Mouse (Mus musculus) heart, embryonic 13.5 days (tissue): ENCODE measurements at regions not wholly inside any gene's neighbourhood (a gene's known extent, or its start where the extent isn't known, plus 50 kb on each side); places are given as distances from the start of the nearest gene placed in this dataset.

ENCODE experiments used
- ATAC-seq: fragments of 200-750 bp; cut with Nextera tagmentation; 2 replicates; pipeline ENCODE4 v1.8.0; 2017; ENCODE audit warnings: moderate TSS enrichment; ENCODE audit not compliant: insufficient number of reproducible peaks, low FRiP score, low TSS enrichment; ENCODE audit errors: extremely low read depth
- H3K27ac ChIP-seq: fragments of 300-500 bp; sonication (generic); replicated peaks from 2 replicates; pipeline ENCODE4 v1.5.1; 2015; ENCODE audit warnings: moderate library complexity, mild to moderate bottlenecking, inconsistent platforms
- H3K27me3 ChIP-seq: fragments of 300-500 bp; sonication (generic); replicated peaks from 2 replicates; pipeline ENCODE4 v1.6.1; 2015; ENCODE audit warnings: mild to moderate bottlenecking, inconsistent platforms
- H3K36me3 ChIP-seq: fragments of 300-500 bp; sonication (generic); 2 replicates; pipeline ENCODE4 v1.6.1; 2015; ENCODE audit warnings: mild to moderate bottlenecking, inconsistent platforms
- H3K4me1 ChIP-seq: fragments of 300-500 bp; sonication (generic); 2 replicates; pipeline ENCODE4 v1.6.1; 2015; ENCODE audit warnings: inconsistent platforms
- H3K4me2 ChIP-seq: fragments of 300-500 bp; sonication (generic); 2 replicates; pipeline ENCODE4 v1.6.1; 2015; ENCODE audit warnings: inconsistent platforms, mild to moderate bottlenecking, moderate library complexity
- H3K4me3 ChIP-seq: fragments of 300-500 bp; sonication (generic); 2 replicates; pipeline ENCODE4 v1.5.1; 2015; ENCODE audit warnings: moderate library complexity, mild to moderate bottlenecking, inconsistent platforms
- H3K9ac ChIP-seq: fragments of 300-500 bp; sonication (generic); 2 replicates; pipeline ENCODE4 v1.6.1; 2015; ENCODE audit warnings: inconsistent platforms, mild to moderate bottlenecking, moderate library complexity
- H3K9me3 ChIP-seq: fragments of 300-500 bp; sonication (generic); 2 replicates; pipeline ENCODE4 v1.6.1; 2016; ENCODE audit warnings: inconsistent platforms
- WGBS: fragments of 180-500 bp; shearing (Covaris S2); methylation state at CpG from one replicate; pipeline ENCODE4 v1.1.7; 2015; ENCODE audit warnings: mixed read lengths; 5-methylcytosine and 5-hydroxymethylcytosine counted together

DNA sequence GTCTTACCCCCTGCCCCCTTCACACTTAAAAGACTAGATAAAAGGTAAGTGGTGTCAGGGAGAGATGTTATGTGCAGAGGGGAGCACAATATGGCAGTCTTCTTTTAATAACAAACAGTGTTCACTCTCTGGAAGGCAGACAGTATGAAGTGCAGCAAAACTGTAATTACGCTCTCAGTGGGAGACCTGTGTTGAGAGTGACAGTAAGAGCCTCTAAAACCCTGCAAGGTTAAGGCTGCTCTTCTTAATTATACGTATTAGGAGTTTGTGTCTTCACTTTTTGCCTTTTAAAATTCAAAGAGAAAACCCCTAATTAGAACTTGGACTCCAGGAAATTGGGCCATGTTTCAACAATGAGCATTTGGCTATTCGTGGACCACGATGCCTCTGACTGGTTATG is 72.2 kb upstream of the Mmadhc start:
- Histone ChIP-seq H3K27ac (no peak overlapping the region), H3K27me3 (no peaks in the 10 kb centered on the region), H3K4me1 (peaks cover 6% of the 10 kb centered on the region), H3K9ac (no peak overlapping the region), H3K4me2 (no peak overlapping the region), H3K4me3 (no peak overlapping the region), H3K36me3 (no peaks in the 10 kb centered on the region), H3K9me3 (no peaks in the 10 kb centered on the region)
- WGBS: 75% methylated on average over 4 of the region's 4 CpGs
- ATAC-seq: no peak

DNA sequence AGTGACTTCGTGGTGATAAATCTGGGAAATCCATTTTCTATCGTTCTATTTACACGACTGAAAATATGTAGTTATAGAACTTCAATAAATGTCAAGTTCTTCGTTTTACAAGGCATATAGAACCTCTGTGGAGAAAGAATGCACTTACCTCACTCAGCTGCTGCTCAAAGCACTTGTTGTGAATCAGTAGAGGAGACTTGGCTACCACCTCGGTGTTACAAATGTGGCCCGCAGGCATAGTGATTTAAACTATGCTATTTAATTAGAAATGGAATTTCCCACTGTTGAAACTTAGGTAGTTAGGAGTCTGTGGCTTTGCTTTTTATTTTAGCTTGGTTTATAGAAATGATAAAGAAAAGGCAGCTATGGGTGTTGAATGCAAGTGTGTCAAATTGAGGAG is 71.8 kb upstream of the Mmadhc start:
- Histone ChIP-seq H3K4me2 (no peak overlapping the region), H3K9me3 (no peaks in the 10 kb centered on the region), H3K4me1 (peaks cover 2% of the 10 kb centered on the region), H3K4me3 (no peak overlapping the region), H3K27ac (no peak overlapping the region), H3K9ac (no peak overlapping the region), H3K27me3 (no peaks in the 10 kb centered on the region), H3K36me3 (no peaks in the 10 kb centered on the region)
- ATAC-seq: no peak
- 59% methylated on average over 6 of the region's 6 CpGs for WGBS

DNA sequence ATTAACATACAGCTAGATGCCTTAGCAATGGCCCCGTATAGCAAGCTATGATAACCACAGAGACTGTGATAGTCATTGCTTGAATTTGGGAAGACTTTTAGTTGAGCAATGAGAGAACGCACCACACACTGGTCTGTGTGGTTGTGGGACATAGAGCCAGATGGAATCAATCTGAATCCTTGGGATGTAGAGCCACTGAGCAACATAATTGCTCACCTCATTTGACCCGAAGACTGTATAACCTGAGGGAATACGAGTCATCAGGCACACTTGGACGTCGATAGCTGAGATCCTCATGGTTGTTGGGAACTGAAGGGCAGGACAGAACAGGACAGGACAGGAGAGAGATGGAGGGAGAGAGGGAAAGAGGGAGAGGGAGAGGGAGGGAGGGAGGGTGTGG is 68.6 kb upstream of the Mmadhc start:
- H3K9ac ChIP-seq: no peak overlapping the region
- H3K4me3 ChIP-seq: no peak overlapping the region
- no peak overlapping the region for H3K4me2 ChIP-seq
- H3K36me3 ChIP-seq: no peaks in the 10 kb centered on the region
- 76% methylated on average over 6 of the region's 6 CpGs for WGBS
- H3K27me3 ChIP-seq: no peaks in the 10 kb centered on the region
- H3K9me3 ChIP-seq: no peaks in the 10 kb centered on the region
- ATAC-seq: no peak
- H3K27ac ChIP-seq: no peak overlapping the region
- H3K4me1 ChIP-seq: no peaks in the 10 kb centered on the region

DNA sequence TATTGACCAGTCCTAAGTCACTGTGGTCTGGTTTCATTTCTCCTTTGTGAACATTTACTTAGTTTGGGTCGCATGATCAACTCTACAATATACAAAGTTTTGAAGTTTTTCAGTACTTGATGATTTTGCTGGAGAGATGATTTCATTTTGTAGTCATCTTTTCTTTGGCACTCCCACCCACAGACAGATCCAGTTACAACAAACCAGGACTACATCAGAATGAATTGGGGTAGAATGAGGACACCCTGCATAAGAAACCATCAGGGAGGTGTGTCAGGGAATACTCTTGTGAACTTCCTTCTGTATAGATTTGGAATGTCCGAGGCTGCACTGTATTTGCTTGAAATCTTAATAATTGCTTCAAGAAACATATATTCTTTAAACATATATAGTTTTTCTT is 59.5 kb upstream of the Mmadhc start:
- H3K9ac ChIP-seq: no peak overlapping the region
- ATAC-seq: no peak
- H3K36me3 ChIP-seq: no peaks in the 10 kb centered on the region
- H3K27me3 ChIP-seq: no peaks in the 10 kb centered on the region
- WGBS: 74% methylated on average over 2 of the region's 2 CpGs
- no peak overlapping the region for H3K27ac ChIP-seq
- no peaks in the 10 kb centered on the region for H3K4me1 ChIP-seq
- H3K9me3 ChIP-seq: no peaks in the 10 kb centered on the region
- no peak overlapping the region for H3K4me3 ChIP-seq
- H3K4me2 ChIP-seq: no peak overlapping the region

DNA sequence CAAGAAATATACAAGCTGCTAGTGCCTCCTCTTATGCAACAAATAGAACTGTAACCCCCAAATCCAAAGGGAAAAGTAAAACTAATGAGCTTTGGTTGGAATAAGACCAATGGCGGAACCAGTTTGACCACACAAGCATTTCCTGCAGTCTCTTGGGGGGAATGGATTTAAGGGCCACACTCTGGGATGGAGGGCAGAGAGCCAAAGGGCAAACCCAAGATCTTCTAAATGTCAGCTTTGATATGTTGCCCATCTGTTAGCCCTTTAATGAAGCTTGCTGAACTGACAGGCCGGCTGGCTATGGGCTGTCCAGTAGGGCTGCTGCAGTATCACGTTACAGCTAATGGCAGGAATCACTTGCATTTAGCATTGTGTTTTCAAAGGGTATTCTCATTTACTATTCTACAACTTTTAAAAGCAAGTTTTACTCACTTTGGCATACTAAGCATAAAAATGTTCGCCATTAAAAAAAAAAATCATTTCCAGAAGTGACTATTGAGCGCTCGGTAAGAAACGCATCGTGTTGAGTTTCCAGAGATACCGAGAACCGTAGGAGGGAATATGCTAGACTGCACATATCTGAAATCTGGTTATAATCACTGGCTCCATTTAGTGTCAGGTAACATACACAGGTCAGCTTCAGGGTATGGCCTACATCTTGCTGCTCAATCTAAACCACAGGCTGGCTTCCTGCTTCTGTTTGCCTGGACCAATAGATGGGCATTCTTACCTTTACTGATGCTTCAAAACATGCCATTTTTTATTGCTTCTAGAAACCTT is 51.1 kb upstream of the Mmadhc start:
- Histone ChIP-seq H3K9me3 (no peaks in the 10 kb centered on the region), H3K27ac (no peak overlapping the region), H3K4me3 (no peak overlapping the region), H3K36me3 (no peaks in the 10 kb centered on the region), H3K9ac (no peak overlapping the region), H3K4me2 (no peak overlapping the region), H3K4me1 (no peaks in the 10 kb centered on the region), H3K27me3 (no peaks in the 10 kb centered on the region)
- 74% methylated on average over 10 of the region's 10 CpGs for WGBS
- ATAC-seq: no peak
